ENCODE assay signal across 11 mouse cellular contexts in genomic region chr6:61976878-61977277, GRCm38 (mm10).
DNase-seq lines count a peak whose midpoint lies in the region; ATAC-seq lines count a peak whose summit lies in the region.
"Had no signal": no experiment of that assay in that cellular context is flagged by ENCODE, and none has a peak within 500 bp of the region (broad histone marks: within the 10 kb centered on the region; RNA-seq: fewer than 3 reads in every experiment).

No protein-coding gene starts in this region.

- no peak overlapping the region for H3K27ac ChIP-seq in forebrain, embryonic 16.5 days (ENCODE audit: low read length)
- H3K27ac ChIP-seq in forebrain, embryonic 10.5 days = no peak overlapping the region
- H3K27ac ChIP-seq: liver, embryonic 13.5 days had no signal

- ATAC-seq in forebrain, embryonic 16.5 days = peak; percentile 31; the same call in 1 of the 2 replicates
- no peak for ATAC-seq in activated CD4-positive, CD25-positive, alpha-beta regulatory T cell, adult 4 months

- H3K9ac ChIP-seq in forebrain, embryonic 16.5 days (replicated peaks; ENCODE audit: low read depth, low read length) = no peak overlapping the region
- H3K9ac ChIP-seq: liver, embryonic 13.5 days had no signal

- DNase-seq in forebrain, embryonic 10.5 days (ENCODE audit: extremely low spot score, low spot score) = no peak
- DNase-seq in left cerebral cortex, adult 11 months (ENCODE audit: low spot score) = peak; percentile 4
- DNase-seq in left cerebral cortex, postnatal 36 days (ENCODE audit: low spot score in 2 of 2) = no peak
- peak; percentile 2 for DNase-seq in urinary bladder, postnatal 14 days (ENCODE audit: low spot score)
- no peak for DNase-seq in urinary bladder, postnatal 25 days (ENCODE audit: low spot score)
- DNase-seq in thymus, adult 18-20 months = no peak
- DNase-seq: adrenal gland, adult 2 months; layer of hippocampus, postnatal 36 days; liver, embryonic 13.5 days had no signal

- H3K9me3 ChIP-seq in forebrain, embryonic 16.5 days (ENCODE audit: control insufficient read depth, low read length) = no peaks in the 10 kb centered on the region
- no peaks in the 10 kb centered on the region for H3K9me3 ChIP-seq in forebrain, embryonic 10.5 days
- H3K9me3 ChIP-seq: liver, embryonic 13.5 days had no signal

- no peaks in the 10 kb centered on the region for H3K36me3 ChIP-seq in forebrain, embryonic 16.5 days (ENCODE audit: control insufficient read depth, insufficient read depth)
- H3K36me3 ChIP-seq in forebrain, embryonic 10.5 days (replicated peaks) = no peaks in the 10 kb centered on the region
- H3K36me3 ChIP-seq: liver, embryonic 13.5 days had no signal

- WGBS in forebrain, embryonic 16.5 days = 65% methylated on average over 2 of the region's 2 CpGs
- 84% methylated on average over 2 of the region's 2 CpGs for WGBS in forebrain, embryonic 10.5 days

- H3K4me3 ChIP-seq in forebrain, embryonic 16.5 days (replicated peaks; ENCODE audit: low read length) = no peak overlapping the region
- H3K4me3 ChIP-seq in forebrain, embryonic 10.5 days = no peak overlapping the region
- H3K4me3 ChIP-seq: liver, embryonic 13.5 days had no signal

- H3K4me1 ChIP-seq in forebrain, embryonic 16.5 days (replicated peaks; ENCODE audit: control insufficient read depth, insufficient read depth, low read length) = no peaks in the 10 kb centered on the region
- no peaks in the 10 kb centered on the region for H3K4me1 ChIP-seq in forebrain, embryonic 10.5 days
- H3K4me1 ChIP-seq: liver, embryonic 13.5 days had no signal

- intact Hi-C loops in left cerebral cortex, postnatal 36 days (cut with DNase I) = no loop called here

- no peak overlapping the region for H3K4me2 ChIP-seq in forebrain, embryonic 16.5 days (ENCODE audit: low read length)
- H3K4me2 ChIP-seq: liver, embryonic 13.5 days had no signal

- H3K27me3 ChIP-seq in forebrain, embryonic 16.5 days (replicated peaks; ENCODE audit: control insufficient read depth, insufficient read depth, low read length) = no peaks in the 10 kb centered on the region
- H3K27me3 ChIP-seq in forebrain, embryonic 10.5 days (ENCODE audit: poor library complexity, severe bottlenecking) = no peaks in the 10 kb centered on the region
- H3K27me3 ChIP-seq: liver, embryonic 13.5 days had no signal

Comparison
In these comparisons a context has a peak if more than half of its experiments do, and no peak if none do; other contexts are left out.
1. DNase-seq: peak in left cerebral cortex, adult 11 months (single experiment) and urinary bladder, postnatal 14 days (single experiment); none in forebrain, embryonic 10.5 days (single experiment), left cerebral cortex, postnatal 36 days (0 of 2), urinary bladder, postnatal 25 days (single experiment) and thymus, adult 18-20 months (0 of 2).